Mouse (Mus musculus): Measurements from ENCODE around the gene Afap1l2.

DNA sequence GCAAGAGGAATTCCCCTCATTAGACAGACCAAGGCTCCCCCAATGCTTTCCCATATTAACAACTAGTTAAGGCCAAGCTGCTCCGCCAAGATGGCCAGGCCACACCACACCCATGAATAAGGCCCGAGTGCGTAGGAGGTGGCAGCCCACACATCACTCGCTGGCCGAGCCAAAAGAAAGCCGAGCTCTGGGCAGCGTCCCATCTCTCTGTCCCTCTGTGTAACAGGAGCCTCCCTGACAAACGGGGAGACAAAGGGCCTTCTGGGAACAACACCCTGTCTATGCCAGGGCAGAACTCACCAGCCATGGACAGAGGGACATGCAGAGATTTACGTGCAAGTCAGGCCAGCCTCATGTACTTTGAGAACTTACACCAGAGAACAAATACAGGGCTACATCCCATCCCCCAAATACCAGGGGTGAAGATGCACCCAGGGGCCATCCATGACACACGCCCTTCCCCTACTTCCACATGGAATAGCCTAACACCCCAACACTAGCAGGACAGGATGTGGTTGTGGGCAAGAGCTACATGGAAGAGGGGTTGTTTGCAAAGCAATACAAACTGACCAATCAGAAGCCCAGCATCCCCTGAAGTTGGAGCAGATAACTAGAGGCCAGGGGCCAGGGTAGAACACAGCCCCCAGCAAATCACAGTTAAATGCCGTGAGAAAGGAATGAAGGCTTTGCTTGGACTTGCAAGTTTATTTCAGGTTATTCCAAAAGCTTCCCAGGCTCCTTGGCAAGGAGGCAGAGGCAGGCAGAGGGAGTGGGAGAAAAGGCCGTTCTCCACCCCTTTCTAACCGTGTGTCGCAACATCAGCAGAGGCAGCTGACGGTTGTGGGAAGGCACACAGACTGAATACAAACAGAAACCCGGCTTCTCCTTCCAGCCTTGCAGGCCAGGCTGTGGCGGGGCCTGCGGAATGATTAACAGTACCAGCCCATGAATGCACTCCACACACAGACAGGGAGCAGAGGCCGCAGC, 30.8 kb downstream of the Afap1l2 start:
- no peak for TF ChIP-seq ZKSCAN1 (IDR thresholded peaks at IDR 0.05; ENCODE audit: borderline replicate concordance, low read depth, low read length)
- no peak for TF ChIP-seq RAD21 (IDR thresholded peaks at IDR 0.05; ENCODE audit: low read depth, low read length)
- no peak for TF ChIP-seq TCF12 (IDR thresholded peaks at IDR 0.05; ENCODE audit: low read depth, low read length)
- no peak for TF ChIP-seq POLR2A (IDR thresholded peaks at IDR 0.05; ENCODE audit: low read depth, low read length)
- TF ChIP-seq MXI1 (IDR thresholded peaks at IDR 0.05; ENCODE audit: low read depth, low read length) = no peak
- TF ChIP-seq MEF2A (IDR thresholded peaks at IDR 0.05; ENCODE audit: borderline replicate concordance, low read depth, low read length) = no peak
- no peak for TF ChIP-seq UBTF (IDR thresholded peaks at IDR 0.05; ENCODE audit: low read depth, low read length)
- no peak for TF ChIP-seq CTCF (conservative IDR thresholded peaks at IDR 0.05 in 1 of 2, IDR thresholded peaks at IDR 0.05 in 1 of 2; ENCODE audit: low read depth in 2 of 2, low read length in 2 of 2)
- TF ChIP-seq NELFE (IDR thresholded peaks at IDR 0.05; ENCODE audit: low read depth, low read length) = no peak
